Mouse (Mus musculus): ENCODE results near the gene Crybb3. TPM values are rescaled to one million over a fixed set of nuclear protein-coding genes. Genes with fewer than 3 reads are reported as not detected.

Gene Crybb3
- total RNA-seq (2014; rRNA removed): 0.27 and 2.3 TPM in 2 replicates
- 2.4 and 4.3 TPM in 2 replicates for polyA plus RNA-seq (2012; rRNA removed)

GRCm38 (mm10) chr5:113081439-113081838 is at the start of gene Crybb3:
TSS of gene Crybb3 (minus strand) at chr5:113081584.
- H3K27me3 ChIP-seq (ENCODE audit: control insufficient read depth, insufficient read depth, low read length): no peaks in the 10 kb centered on the region
- no peaks in the 10 kb centered on the region for H3K79me2 ChIP-seq (ENCODE audit: control insufficient read depth, insufficient read depth, low read length)
- DNase-seq (ENCODE audit: extremely low read depth, low read depth, low spot score): peak; percentile 79
- H3K4me1 ChIP-seq (ENCODE audit: control insufficient read depth, insufficient read depth, low read length): peaks cover 19% of the 10 kb centered on the region
- peak within 1 kb of the TSS; percentile 58 for H3K27ac ChIP-seq (replicated peaks; ENCODE audit: insufficient read depth, low read depth, low read length)
- H3K9ac ChIP-seq (ENCODE audit: low read depth, low read length): no peak within 1 kb of the TSS
- no peak within 1 kb of the TSS for H3K4me3 ChIP-seq (ENCODE audit: insufficient read depth, low read depth, low read length)
- TF ChIP-seq CTCF (IDR thresholded peaks at IDR 0.05; ENCODE audit: low read depth, low read length) (no peak), POLR2A (IDR thresholded peaks at IDR 0.05; ENCODE audit: extremely low read depth, insufficient read depth, low read length) (no peak)
- 9% methylated on average over 8 of the region's 8 CpGs for WGBS
- H3K36me3 ChIP-seq (ENCODE audit: control insufficient read depth, insufficient read depth, low read length): no peaks in the 10 kb centered on the region

- no peak for TF ChIP-seq POLR2A (IDR thresholded peaks at IDR 0.05; ENCODE audit: extremely low read depth, insufficient read depth, low read length)
- no peak for TF ChIP-seq CTCF (IDR thresholded peaks at IDR 0.05; ENCODE audit: low read depth, low read length)
- H3K27ac ChIP-seq (replicated peaks; ENCODE audit: insufficient read depth, low read depth, low read length): no peak overlapping the region
- peaks cover 74% of the 10 kb centered on the region for H3K79me2 ChIP-seq (ENCODE audit: control insufficient read depth, insufficient read depth, low read length)
- no peak for DNase-seq (ENCODE audit: extremely low read depth, low read depth, low spot score)
- WGBS: 33% methylated on average over 4 of the region's 4 CpGs
- H3K9ac ChIP-seq (ENCODE audit: low read depth, low read length): no peak overlapping the region
- 0 out of 2 replicates have a peak, but pooled peaks cover 2% of the 10 kb centered on the region for H3K36me3 ChIP-seq (ENCODE audit: control insufficient read depth, insufficient read depth, low read length)
- no peak overlapping the region for H3K4me3 ChIP-seq (ENCODE audit: insufficient read depth, low read depth, low read length)
- H3K4me1 ChIP-seq (ENCODE audit: control insufficient read depth, insufficient read depth, low read length): peaks cover 47% of the 10 kb centered on the region
- no peaks in the 10 kb centered on the region for H3K27me3 ChIP-seq (ENCODE audit: control insufficient read depth, insufficient read depth, low read length)
These were observed 47.0 kb upstream of the Crybb3 start for GRCm38 (mm10) chr5:113128426-113128825.

DNA sequence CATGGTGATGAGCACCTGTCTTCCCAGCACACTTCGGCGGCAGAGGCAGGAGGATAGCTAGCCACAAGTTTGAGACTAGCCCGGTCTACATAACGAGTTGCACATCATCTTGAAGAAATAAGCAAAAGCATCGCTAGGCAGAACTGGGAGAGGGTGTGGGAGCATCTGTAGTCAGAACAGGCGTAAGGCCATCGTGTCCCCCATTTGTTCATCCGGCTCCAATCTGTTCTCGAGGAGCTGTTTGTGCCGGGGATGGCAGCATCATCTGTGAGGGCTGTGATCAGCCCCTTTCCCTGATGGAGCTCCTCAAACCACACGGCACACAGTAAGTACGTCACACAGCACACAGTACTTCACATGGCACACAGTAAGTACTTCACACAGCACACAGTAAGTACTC is 45.1 kb upstream of the Crybb3 start:
- Histone ChIP-seq H3K36me3 (ENCODE audit: control insufficient read depth, insufficient read depth, low read length) (0 out of 2 replicates have a peak, but pooled peaks cover 2% of the 10 kb centered on the region), H3K79me2 (ENCODE audit: control insufficient read depth, insufficient read depth, low read length) (peaks cover 73% of the 10 kb centered on the region), H3K9ac (ENCODE audit: low read depth, low read length) (no peak overlapping the region), H3K27ac (replicated peaks; ENCODE audit: insufficient read depth, low read depth, low read length) (no peak overlapping the region), H3K4me3 (ENCODE audit: insufficient read depth, low read depth, low read length) (no peak overlapping the region), H3K4me1 (ENCODE audit: control insufficient read depth, insufficient read depth, low read length) (peaks cover 39% of the 10 kb centered on the region), H3K27me3 (ENCODE audit: control insufficient read depth, insufficient read depth, low read length) (no peaks in the 10 kb centered on the region)
- 98% methylated on average over 12 of the region's 12 CpGs for whole genome bisulfite sequencing
- TF ChIP-seq CTCF (IDR thresholded peaks at IDR 0.05; ENCODE audit: low read depth, low read length) (no peak), POLR2A (IDR thresholded peaks at IDR 0.05; ENCODE audit: extremely low read depth, insufficient read depth, low read length) (no peak)
- no peak for DNase-seq (ENCODE audit: extremely low read depth, low read depth, low spot score)

DNA sequence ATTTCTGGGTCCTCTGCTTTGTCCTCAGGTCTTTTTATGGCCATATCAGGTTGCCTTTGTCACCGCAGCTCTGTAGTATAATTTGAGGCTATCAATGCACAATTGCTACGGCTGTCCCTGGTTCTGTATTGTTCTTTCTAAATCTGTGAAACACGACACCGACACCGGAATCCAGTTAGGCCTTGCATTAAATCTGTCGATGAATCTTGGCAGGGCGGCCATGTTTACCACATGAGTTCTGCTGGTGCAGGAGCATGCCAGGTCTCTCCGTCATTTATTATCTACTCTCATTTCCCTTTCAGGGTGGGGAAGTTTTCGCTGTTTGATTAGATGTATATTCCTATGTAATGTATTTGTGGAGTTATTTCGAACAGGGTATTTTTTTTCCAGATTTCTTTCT is 42.3 kb upstream of the Crybb3 start:
- no peaks in the 10 kb centered on the region for H3K27me3 ChIP-seq (ENCODE audit: control insufficient read depth, insufficient read depth, low read length)
- DNase-seq (ENCODE audit: extremely low read depth, low read depth, low spot score): no peak
- WGBS: 64% methylated on average over 10 of the region's 10 CpGs
- H3K4me3 ChIP-seq (ENCODE audit: insufficient read depth, low read depth, low read length): no peak overlapping the region
- peaks cover 64% of the 10 kb centered on the region for H3K79me2 ChIP-seq (ENCODE audit: control insufficient read depth, insufficient read depth, low read length)
- no peak overlapping the region for H3K27ac ChIP-seq (replicated peaks; ENCODE audit: insufficient read depth, low read depth, low read length)
- H3K36me3 ChIP-seq (ENCODE audit: control insufficient read depth, insufficient read depth, low read length): 0 out of 2 replicates have a peak, but pooled peaks cover 2% of the 10 kb centered on the region
- no peak overlapping the region for H3K9ac ChIP-seq (ENCODE audit: low read depth, low read length)
- H3K4me1 ChIP-seq (ENCODE audit: control insufficient read depth, insufficient read depth, low read length): peaks cover 34% of the 10 kb centered on the region
- TF ChIP-seq POLR2A (IDR thresholded peaks at IDR 0.05; ENCODE audit: extremely low read depth, insufficient read depth, low read length): no peak
- TF ChIP-seq CTCF (IDR thresholded peaks at IDR 0.05; ENCODE audit: low read depth, low read length): no peak

- Histone ChIP-seq H3K27me3 (ENCODE audit: control insufficient read depth, insufficient read depth, low read length) (no peaks in the 10 kb centered on the region), H3K4me1 (ENCODE audit: control insufficient read depth, insufficient read depth, low read length) (peaks cover 34% of the 10 kb centered on the region), H3K36me3 (ENCODE audit: control insufficient read depth, insufficient read depth, low read length) (0 out of 2 replicates have a peak, but pooled peaks cover 2% of the 10 kb centered on the region), H3K79me2 (ENCODE audit: control insufficient read depth, insufficient read depth, low read length) (peaks cover 69% of the 10 kb centered on the region), H3K4me3 (ENCODE audit: insufficient read depth, low read depth, low read length) (no peak overlapping the region), H3K27ac (replicated peaks; ENCODE audit: insufficient read depth, low read depth, low read length) (peak overlapping the region; percentile 32), H3K9ac (ENCODE audit: low read depth, low read length) (no peak overlapping the region; the same call in 1 of the 2 replicates)
- TF ChIP-seq CTCF (IDR thresholded peaks at IDR 0.05; ENCODE audit: low read depth, low read length) (no peak), POLR2A (IDR thresholded peaks at IDR 0.05; ENCODE audit: extremely low read depth, insufficient read depth, low read length) (no peak)
- 44% methylated on average over 12 of the region's 12 CpGs for WGBS
- peak; percentile 63 for DNase-seq (ENCODE audit: extremely low read depth, low read depth, low spot score)
These were observed 41.1 kb upstream of the Crybb3 start for GRCm38 (mm10) chr5:113122326-113123054.

DNA sequence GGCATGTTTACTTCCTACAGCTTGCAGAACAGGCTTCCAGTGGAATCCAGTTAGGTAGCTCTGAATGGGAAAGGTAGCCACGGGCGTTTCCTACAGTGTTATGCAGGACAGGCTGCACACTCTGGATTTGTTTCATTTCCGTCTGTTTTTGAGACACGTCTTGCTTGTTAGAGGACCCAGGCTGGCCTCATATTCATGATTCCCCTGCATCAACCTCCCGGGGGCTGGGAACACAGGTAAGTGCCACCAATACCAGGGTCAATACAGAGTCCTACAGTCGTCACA is 40.1 kb upstream of the Crybb3 start:
- no peak for DNase-seq (ENCODE audit: extremely low read depth, low read depth, low spot score)
- 71% methylated on average over 6 of the region's 6 CpGs for WGBS
- H3K27me3 ChIP-seq (ENCODE audit: control insufficient read depth, insufficient read depth, low read length): no peaks in the 10 kb centered on the region
- H3K4me3 ChIP-seq (ENCODE audit: insufficient read depth, low read depth, low read length): no peak overlapping the region
- peaks cover 67% of the 10 kb centered on the region for H3K79me2 ChIP-seq (ENCODE audit: control insufficient read depth, insufficient read depth, low read length)
- H3K4me1 ChIP-seq (ENCODE audit: control insufficient read depth, insufficient read depth, low read length): peaks cover 30% of the 10 kb centered on the region
- H3K27ac ChIP-seq (replicated peaks; ENCODE audit: insufficient read depth, low read depth, low read length): no peak overlapping the region
- no peak for TF ChIP-seq POLR2A (IDR thresholded peaks at IDR 0.05; ENCODE audit: extremely low read depth, insufficient read depth, low read length)
- 0 out of 2 replicates have a peak, but pooled peaks cover 2% of the 10 kb centered on the region for H3K36me3 ChIP-seq (ENCODE audit: control insufficient read depth, insufficient read depth, low read length)
- H3K9ac ChIP-seq (ENCODE audit: low read depth, low read length): no peak overlapping the region
